Mouse (Mus musculus): ENCODE results near the gene Gm11172. TPM values are rescaled to one million over a fixed set of nuclear protein-coding genes. Genes with fewer than 3 reads are reported as not detected.

Gm11172 gene
- polyA plus RNA-seq (2012) = not detected in 2 replicates

DNA sequence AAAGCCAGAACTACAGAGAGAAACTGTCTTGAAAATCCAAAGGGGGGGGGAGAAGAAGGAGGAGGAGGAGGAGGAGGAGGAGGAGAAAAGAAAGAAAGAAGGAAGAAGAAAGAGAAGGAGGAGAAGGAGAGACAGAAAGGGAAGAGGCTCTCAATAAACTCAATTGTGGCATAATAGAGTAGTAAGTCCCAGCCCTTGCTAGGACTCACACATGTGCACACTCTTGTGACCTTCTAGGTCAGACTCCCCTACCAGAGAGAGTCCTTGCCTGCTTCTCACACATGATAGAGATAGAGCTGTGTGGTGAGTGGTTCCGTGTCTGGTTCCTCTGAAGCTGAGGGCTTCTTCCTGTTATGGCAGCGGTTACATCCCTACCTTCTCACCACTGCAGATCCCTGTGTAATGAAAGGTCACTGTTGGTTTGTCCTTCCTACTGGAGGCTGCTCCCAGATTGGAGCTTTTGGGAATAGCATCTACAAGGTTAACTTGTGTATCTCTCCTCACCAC, at the start of gene Gm11172:
Gm11172 (plus strand) TSS at position 51 of the 507 bp plus-strand sequence.
- no peak for TF ChIP-seq GATA1 (IDR thresholded peaks at IDR 0.05; ENCODE audit: low read length)
- no peak for TF ChIP-seq TAL1 (IDR thresholded peaks at IDR 0.05; ENCODE audit: low read length)
- Histone ChIP-seq H3K4me1 (ENCODE audit: control insufficient read depth) (peaks cover 8% of the 10 kb centered on the region), H3K27me3 (ENCODE audit: control insufficient read depth) (peaks cover 4% of the 10 kb centered on the region), H3K4me3 (replicated peaks) (no peak within 1 kb of the TSS), H3K36me3 (ENCODE audit: control insufficient read depth) (no peaks in the 10 kb centered on the region), H3K9me3 (ENCODE audit: control insufficient read depth, low read length) (no peaks in the 10 kb centered on the region)

DNA sequence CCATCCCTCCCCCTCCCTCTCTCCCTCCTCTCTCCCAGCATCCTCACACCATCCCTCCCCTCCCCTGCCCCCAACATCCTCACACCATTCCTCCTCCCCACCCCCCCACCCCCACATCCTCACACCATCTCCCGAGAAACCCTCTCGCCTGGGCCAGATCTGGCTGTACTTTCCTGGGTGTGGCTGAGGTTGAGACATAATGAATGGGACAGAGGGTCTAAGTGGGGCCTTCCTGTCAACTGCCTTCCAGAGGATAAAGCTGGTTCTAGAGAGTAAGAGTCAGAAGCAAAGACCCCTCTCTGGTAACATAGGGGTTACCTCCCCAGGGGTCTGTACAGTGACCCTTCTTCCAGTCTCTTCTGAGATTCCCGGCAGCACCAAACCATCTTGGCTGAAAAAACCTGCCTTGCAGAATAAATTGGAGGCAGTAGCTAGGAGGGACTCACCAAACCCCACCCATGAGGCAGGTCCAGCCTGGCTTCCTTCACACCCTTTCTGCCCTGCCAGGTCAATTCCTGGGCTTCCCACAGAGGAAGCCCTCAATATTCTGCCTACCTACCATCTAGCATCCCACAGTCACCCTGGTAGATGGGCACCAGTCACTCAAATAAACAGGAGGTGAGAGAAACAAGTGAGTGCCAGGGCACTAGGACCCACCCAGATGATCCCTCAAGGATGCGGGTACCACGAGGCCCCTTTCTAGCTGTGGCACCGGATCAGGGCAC, 49.0 kb upstream of the Gm11172 start:
- no peak overlapping the region for H3K4me3 ChIP-seq (replicated peaks)
- H3K9me3 ChIP-seq (ENCODE audit: control insufficient read depth, low read length) = no peaks in the 10 kb centered on the region
- no peaks in the 10 kb centered on the region for H3K36me3 ChIP-seq (ENCODE audit: control insufficient read depth)
- H3K4me1 ChIP-seq (ENCODE audit: control insufficient read depth) = peaks cover 3% of the 10 kb centered on the region
- H3K27me3 ChIP-seq (ENCODE audit: control insufficient read depth) = peaks cover 6% of the 10 kb centered on the region; the same call in 1 of the 2 replicates
- TF ChIP-seq GATA1 (IDR thresholded peaks at IDR 0.05; ENCODE audit: low read length) (no peak), TAL1 (IDR thresholded peaks at IDR 0.05; ENCODE audit: low read length) (no peak)

DNA sequence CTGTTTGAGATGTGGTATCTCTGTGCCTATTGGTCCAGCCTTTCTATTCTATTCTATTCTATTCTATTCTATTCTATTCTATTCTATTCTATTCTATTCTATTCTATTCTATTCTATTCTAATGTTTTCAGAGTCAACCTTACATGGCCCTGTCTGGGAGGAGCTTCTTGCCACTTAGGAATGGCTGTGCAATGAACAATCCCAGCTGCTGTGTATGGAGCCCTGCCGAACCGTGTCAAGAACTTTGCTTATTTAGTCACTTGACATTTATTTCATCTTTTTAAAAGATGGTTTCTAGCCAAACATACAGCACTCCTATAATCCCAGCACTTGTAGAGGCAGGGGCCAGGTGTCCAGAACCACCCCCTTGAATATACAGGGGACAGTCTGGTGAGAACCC, 48.4 kb upstream of the Gm11172 start:
- H3K9me3 ChIP-seq (ENCODE audit: control insufficient read depth, low read length) = no peaks in the 10 kb centered on the region
- TF ChIP-seq GATA1 (IDR thresholded peaks at IDR 0.05; ENCODE audit: low read length) = no peak
- TF ChIP-seq TAL1 (IDR thresholded peaks at IDR 0.05; ENCODE audit: low read length) = no peak
- no peaks in the 10 kb centered on the region for H3K36me3 ChIP-seq (ENCODE audit: control insufficient read depth)
- H3K4me3 ChIP-seq (replicated peaks) = no peak overlapping the region
- H3K27me3 ChIP-seq (ENCODE audit: control insufficient read depth) = peaks cover 8% of the 10 kb centered on the region; the same call in 1 of the 2 replicates
- H3K4me1 ChIP-seq (ENCODE audit: control insufficient read depth) = peaks cover 5% of the 10 kb centered on the region

DNA sequence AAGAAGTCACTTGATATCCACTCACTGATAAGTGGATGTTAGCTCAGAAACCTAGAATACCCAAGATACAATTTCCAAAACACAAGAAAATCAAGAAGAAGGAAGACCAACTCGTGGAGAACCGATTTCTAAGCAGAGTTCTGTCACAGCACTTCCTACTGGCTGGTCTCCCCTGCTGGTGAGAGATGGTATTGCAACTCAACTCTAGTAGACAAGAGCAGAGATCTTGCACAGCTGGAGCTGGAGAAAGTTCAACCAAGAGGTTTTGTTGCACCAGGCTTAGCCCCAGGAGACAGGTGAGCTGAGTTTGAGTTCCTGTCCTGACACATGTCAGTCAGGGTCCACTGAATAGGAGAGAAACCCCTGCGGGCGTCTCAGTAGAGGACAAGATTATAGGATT, 45.6 kb upstream of the Gm11172 start:
- Histone ChIP-seq H3K4me3 (replicated peaks) (no peak overlapping the region), H3K4me1 (ENCODE audit: control insufficient read depth) (peaks cover 10% of the 10 kb centered on the region), H3K27me3 (ENCODE audit: control insufficient read depth) (peaks cover 10% of the 10 kb centered on the region; the same call in 1 of the 2 replicates), H3K36me3 (ENCODE audit: control insufficient read depth) (no peaks in the 10 kb centered on the region), H3K9me3 (ENCODE audit: control insufficient read depth, low read length) (no peaks in the 10 kb centered on the region)
- TF ChIP-seq GATA1 (IDR thresholded peaks at IDR 0.05; ENCODE audit: low read length) (no peak), TAL1 (IDR thresholded peaks at IDR 0.05; ENCODE audit: low read length) (no peak)

DNA sequence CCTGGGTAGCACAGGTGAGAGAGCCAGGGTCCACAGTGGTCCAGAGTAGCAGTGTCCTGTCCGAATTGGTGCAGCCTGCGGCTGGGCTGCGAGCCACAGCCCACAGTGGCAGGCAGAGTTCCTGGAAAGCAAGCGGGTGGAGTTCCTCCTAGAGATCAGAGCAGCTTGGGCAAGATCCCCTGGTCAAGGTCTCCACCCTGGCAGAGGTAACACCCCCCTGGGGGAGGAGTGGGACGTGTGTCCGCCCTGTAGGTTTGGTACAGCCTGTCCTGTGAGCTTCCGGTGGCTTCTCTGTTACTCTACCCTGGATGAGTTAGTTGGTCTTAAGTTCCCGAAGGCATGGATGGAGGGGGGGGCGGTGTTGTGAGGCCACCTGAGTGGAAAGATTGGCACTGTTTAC, 43.9 kb upstream of the Gm11172 start:
- Histone ChIP-seq H3K27me3 (ENCODE audit: control insufficient read depth) (peaks cover 10% of the 10 kb centered on the region; the same call in 1 of the 2 replicates), H3K36me3 (ENCODE audit: control insufficient read depth) (no peaks in the 10 kb centered on the region), H3K4me1 (ENCODE audit: control insufficient read depth) (peaks cover 15% of the 10 kb centered on the region), H3K9me3 (ENCODE audit: control insufficient read depth, low read length) (no peaks in the 10 kb centered on the region), H3K4me3 (replicated peaks) (no peak overlapping the region)
- TF ChIP-seq TAL1 (IDR thresholded peaks at IDR 0.05; ENCODE audit: low read length) (no peak), GATA1 (IDR thresholded peaks at IDR 0.05; ENCODE audit: low read length) (no peak)

DNA sequence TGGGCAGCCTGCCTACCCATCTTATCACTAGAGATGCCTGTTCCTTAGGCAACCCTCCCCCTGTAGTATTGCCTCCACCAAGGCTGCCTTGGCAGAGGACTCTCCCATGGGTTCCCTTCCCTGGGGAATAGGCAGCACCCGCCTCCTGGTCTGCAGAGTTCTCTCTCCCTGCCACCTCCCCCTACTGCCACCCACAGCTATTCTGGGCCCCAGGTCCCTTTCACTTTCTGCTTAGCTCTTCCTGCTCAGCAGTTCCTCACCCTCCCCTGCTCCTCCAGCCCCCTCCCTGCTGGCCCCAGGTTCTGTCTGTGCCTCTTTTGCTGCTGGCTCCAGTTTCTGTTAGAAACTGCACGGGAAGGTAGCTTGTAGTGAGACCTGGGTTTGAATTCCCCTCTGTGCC, 43.1 kb upstream of the Gm11172 start:
- peaks cover 8% of the 10 kb centered on the region; the same call in 1 of the 2 replicates for H3K27me3 ChIP-seq (ENCODE audit: control insufficient read depth)
- no peaks in the 10 kb centered on the region for H3K9me3 ChIP-seq (ENCODE audit: control insufficient read depth, low read length)
- no peaks in the 10 kb centered on the region for H3K36me3 ChIP-seq (ENCODE audit: control insufficient read depth)
- no peak for TF ChIP-seq TAL1 (IDR thresholded peaks at IDR 0.05; ENCODE audit: low read length)
- no peak for TF ChIP-seq GATA1 (IDR thresholded peaks at IDR 0.05; ENCODE audit: low read length)
- H3K4me1 ChIP-seq (ENCODE audit: control insufficient read depth) = peaks cover 15% of the 10 kb centered on the region
- H3K4me3 ChIP-seq (replicated peaks) = no peak overlapping the region

DNA sequence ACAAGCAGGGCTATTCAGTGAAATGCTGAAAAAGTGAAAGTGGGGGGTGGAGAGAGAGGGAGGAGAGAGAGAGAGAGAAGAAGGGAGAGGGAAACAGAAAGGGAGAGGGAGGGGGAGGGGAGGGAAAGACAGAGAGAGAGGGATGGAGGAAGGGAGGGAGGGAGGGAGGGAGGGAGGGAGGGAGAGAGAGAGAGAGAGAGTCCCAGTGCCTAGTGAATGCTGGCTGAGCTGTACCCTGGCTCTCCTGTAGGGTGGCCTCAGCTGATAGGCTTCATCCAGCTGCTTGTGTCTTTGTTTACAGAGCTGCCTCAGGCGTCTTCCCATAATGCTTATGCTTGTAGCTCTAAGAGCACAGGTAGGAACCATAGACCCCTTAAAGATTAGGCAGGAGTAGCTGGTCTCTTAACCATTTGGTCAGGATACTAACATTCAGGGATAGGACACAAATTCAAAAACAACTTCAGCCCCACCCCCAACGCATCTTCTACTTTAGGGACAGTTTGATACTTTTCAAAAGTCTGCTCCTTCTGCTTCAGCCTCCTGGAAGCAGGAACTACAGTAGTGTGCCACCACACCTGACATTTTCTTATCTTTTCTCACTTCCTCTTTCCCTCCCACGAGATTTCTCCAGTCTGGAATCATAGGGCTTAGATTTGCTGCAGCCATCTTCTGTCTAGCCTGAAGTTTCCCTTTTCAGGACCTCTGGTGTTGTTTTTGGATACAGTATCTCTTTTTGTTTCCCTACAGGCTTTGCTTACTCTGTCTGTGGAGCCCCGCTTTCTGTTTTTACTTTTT, 42.0 kb upstream of the Gm11172 start:
- TF ChIP-seq TAL1 (IDR thresholded peaks at IDR 0.05; ENCODE audit: low read length) = no peak
- no peak for TF ChIP-seq GATA1 (IDR thresholded peaks at IDR 0.05; ENCODE audit: low read length)
- peaks cover 15% of the 10 kb centered on the region for H3K4me1 ChIP-seq (ENCODE audit: control insufficient read depth)
- H3K27me3 ChIP-seq (ENCODE audit: control insufficient read depth) = peaks cover 8% of the 10 kb centered on the region; the same call in 1 of the 2 replicates
- H3K36me3 ChIP-seq (ENCODE audit: control insufficient read depth) = no peaks in the 10 kb centered on the region
- H3K4me3 ChIP-seq (replicated peaks) = no peak overlapping the region
- H3K9me3 ChIP-seq (ENCODE audit: control insufficient read depth, low read length) = no peaks in the 10 kb centered on the region

DNA sequence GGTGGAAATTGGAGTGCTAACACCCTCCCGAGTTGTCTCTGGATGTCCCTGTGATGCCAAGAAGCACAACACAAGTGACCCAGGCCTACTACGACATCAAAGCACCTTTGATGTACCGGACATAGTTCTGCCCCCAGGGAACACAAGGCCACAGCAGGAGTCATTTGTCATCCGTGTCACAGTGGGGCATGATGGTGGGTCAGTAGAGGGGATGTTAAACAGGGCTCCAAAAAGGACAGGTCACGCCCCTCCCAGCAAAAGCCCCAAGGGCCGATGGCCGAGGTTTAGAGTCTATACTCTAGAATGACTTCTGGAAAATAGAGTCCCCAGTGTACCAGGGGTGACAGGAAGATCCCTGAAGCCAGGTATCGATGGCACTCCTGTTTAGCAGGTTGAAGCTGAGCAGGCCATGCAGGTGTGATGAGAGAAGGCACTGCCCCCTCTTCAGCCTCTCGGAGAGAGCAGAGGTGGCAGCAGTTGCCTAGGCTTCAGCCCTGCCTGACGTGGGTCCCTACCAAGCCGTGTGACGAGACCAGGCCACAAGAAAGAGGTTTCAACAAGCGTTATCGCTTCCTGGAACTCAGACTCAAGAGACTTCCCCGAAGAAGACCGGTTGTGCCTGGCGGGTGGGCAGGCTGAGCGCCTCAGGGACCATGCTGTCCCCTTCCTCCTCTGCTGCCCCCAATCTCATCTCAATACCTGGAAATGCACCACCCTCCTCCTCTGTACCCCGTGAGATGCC, 40.8 kb upstream of the Gm11172 start:
- no peaks in the 10 kb centered on the region for H3K9me3 ChIP-seq (ENCODE audit: control insufficient read depth, low read length)
- H3K4me1 ChIP-seq (ENCODE audit: control insufficient read depth) = peaks cover 15% of the 10 kb centered on the region
- no peak for TF ChIP-seq GATA1 (IDR thresholded peaks at IDR 0.05; ENCODE audit: low read length)
- no peak for TF ChIP-seq TAL1 (IDR thresholded peaks at IDR 0.05; ENCODE audit: low read length)
- no peak overlapping the region for H3K4me3 ChIP-seq (replicated peaks)
- H3K36me3 ChIP-seq (ENCODE audit: control insufficient read depth) = no peaks in the 10 kb centered on the region
- H3K27me3 ChIP-seq (ENCODE audit: control insufficient read depth) = peaks cover 8% of the 10 kb centered on the region; the same call in 1 of the 2 replicates
